Comparison of ENCODE assay signal across 11 mouse cellular contexts in the genomic region with DNA sequence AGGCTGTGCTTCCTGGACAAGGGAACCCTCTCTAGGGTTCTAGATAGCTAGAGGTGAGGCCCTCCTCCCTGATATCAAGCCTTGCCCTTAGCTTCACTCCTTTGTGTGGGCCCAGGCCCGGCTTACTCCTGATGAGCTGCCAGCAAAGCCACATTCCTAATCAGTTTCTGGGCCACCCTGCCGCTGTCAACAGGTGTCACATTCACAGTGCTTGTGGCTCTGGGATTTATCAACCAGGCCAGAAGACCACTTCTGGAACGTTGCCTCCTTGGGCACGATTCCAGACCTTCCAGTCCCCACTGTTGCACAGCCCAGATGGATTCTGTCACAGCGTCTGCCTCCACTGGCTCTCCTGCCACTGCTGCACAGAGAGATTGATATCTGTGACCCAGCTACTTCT. TPM values are rescaled to one million over a fixed set of nuclear protein-coding genes. Genes with fewer than 3 reads are reported as not detected.
DNase-seq lines count a peak whose midpoint lies in the region; ATAC-seq and TF ChIP-seq lines count a peak whose summit lies in the region.
"Had no signal": no experiment of that assay in that cellular context is flagged by ENCODE, and none has a peak within 500 bp of the region (broad histone marks: within the 10 kb centered on the region; RNA-seq: fewer than 3 reads in every experiment).

No protein-coding gene starts in this region.

- H3K9ac ChIP-seq in kidney, postnatal 0 days (ENCODE audit: low read depth, low read length) = no peak overlapping the region
- H3K9ac ChIP-seq in heart, embryonic 15.5 days = no peak overlapping the region
- H3K9ac ChIP-seq: liver, embryonic 13.5 days had no signal

- peak; percentile 24 for DNase-seq in kidney, postnatal 0 days (ENCODE audit: low spot score)
- DNase-seq in kidney, postnatal 25 days = no peak
- peak; percentile 67 for DNase-seq in lung, postnatal 14 days
- DNase-seq in c-Kit-positive CD71-positive TER-119-positive erythroid progenitor cells, embryonic 14.5 days (ENCODE audit: low spot score) = no peak
- DNase-seq in ovary, postnatal 14 days (ENCODE audit: low spot score) = no peak
- DNase-seq: adrenal gland, adult 2 months; kidney, adult 18-20 months; liver, embryonic 13.5 days had no signal

- ATAC-seq in kidney, postnatal 0 days (replicated peaks; ENCODE audit: low FRiP score, low read depth) = no peak
- ATAC-seq in common myeloid progenitor, adult 5-6 weeks (replicated peaks; ENCODE audit: low read depth, poor library complexity, severe bottlenecking) = peak; percentile 78
- peak; percentile 87 for ATAC-seq in heart, embryonic 15.5 days (replicated peaks; ENCODE audit: insufficient number of reproducible peaks, insufficient read depth, low FRiP score, low read depth)
- no peak; the same call in 1 of the 2 replicates for ATAC-seq in erythroblast, adult 5-6 weeks (replicated peaks; ENCODE audit: low FRiP score, poor library complexity, severe bottlenecking)

- no peak overlapping the region for H3K4me2 ChIP-seq in kidney, postnatal 0 days (ENCODE audit: low read length)
- H3K4me2 ChIP-seq in heart, embryonic 15.5 days = no peak overlapping the region
- H3K4me2 ChIP-seq: liver, embryonic 13.5 days had no signal

- H3K4me3 ChIP-seq in kidney, postnatal 0 days (replicated peaks; ENCODE audit: low read depth, low read length) = no peak overlapping the region
- no peak overlapping the region for H3K4me3 ChIP-seq in heart, embryonic 15.5 days
- H3K4me3 ChIP-seq: liver, embryonic 13.5 days had no signal

- no peak overlapping the region for H3K27ac ChIP-seq in kidney, postnatal 0 days
- H3K27ac ChIP-seq in heart, embryonic 15.5 days = peak overlapping the region; percentile 63
- H3K27ac ChIP-seq: liver, embryonic 13.5 days had no signal

- H3K4me1 ChIP-seq in kidney, postnatal 0 days (replicated peaks; ENCODE audit: insufficient read depth, low read length) = peaks cover 22% of the 10 kb centered on the region; the same call in 1 of the 2 replicates
- H3K4me1 ChIP-seq in heart, embryonic 15.5 days (replicated peaks) = peaks cover 51% of the 10 kb centered on the region

- 13% methylated on average over 5 of the region's 5 CpGs for WGBS in kidney, postnatal 0 days
- WGBS in heart, embryonic 15.5 days = 6% methylated on average over 5 of the region's 5 CpGs

- no peaks in the 10 kb centered on the region for H3K27me3 ChIP-seq in kidney, postnatal 0 days (ENCODE audit: insufficient read depth, low read length)
- 0 out of 2 replicates have a peak, but pooled peaks cover 8% of the 10 kb centered on the region for H3K27me3 ChIP-seq in heart, embryonic 15.5 days

- no peaks in the 10 kb centered on the region for H3K36me3 ChIP-seq in kidney, postnatal 0 days (ENCODE audit: insufficient read depth, low read length)
- no peaks in the 10 kb centered on the region for H3K36me3 ChIP-seq in heart, embryonic 15.5 days
- H3K36me3 ChIP-seq: liver, embryonic 13.5 days had no signal

- TF ChIP-seq CTCF in kidney, postnatal 0 days (IDR thresholded peaks at IDR 0.05; ENCODE audit: low read depth) = no peak

- H3K9me3 ChIP-seq in kidney, postnatal 0 days (replicated peaks; ENCODE audit: low read length) = no peaks in the 10 kb centered on the region
- H3K9me3 ChIP-seq in heart, embryonic 15.5 days (replicated peaks) = no peaks in the 10 kb centered on the region
- H3K9me3 ChIP-seq: liver, embryonic 13.5 days had no signal

RNA-seq across cellular contexts. Expression of gene Colq, which starts 30.3 kb away (rescaled TPM):
- polyA plus RNA-seq in kidney, postnatal 0 days (2015; fragmentation: Nextera tagmentation; extraction: Ambion mirVana) = 1.3 TPM in 2 replicates
- total RNA-seq in common myeloid progenitor, adult 5-6 weeks (2017) = not detected in 2 replicates
- polyA plus RNA-seq in heart, embryonic 15.5 days (2015; fragmentation: Nextera tagmentation; extraction: Ambion mirVana) = 11.1 and 13.5 TPM in 2 replicates
- total RNA-seq in erythroblast, adult 5-6 weeks (2015; ENCODE audit: low replicate concordance) = not detected in 2 replicates
- 0.42 TPM in 1 of 2 replicates, not detected in the other for total RNA-seq in erythroblast, adult 5-6 weeks (2017; ENCODE audit: low replicate concordance)
- total RNA-seq: adrenal gland, adult 2 months had no signal

Comparison
In these comparisons a context has a peak if more than half of its experiments do, and no peak if none do; other contexts are left out.
1. DNase-seq: peak in kidney, postnatal 0 days (single experiment) and lung, postnatal 14 days (single experiment); none in kidney, postnatal 25 days (0 of 2), c-Kit-positive CD71-positive TER-119-positive erythroid progenitor cells, embryonic 14.5 days (single experiment) and ovary, postnatal 14 days (single experiment).
2. ATAC-seq: peak in common myeloid progenitor, adult 5-6 weeks (single experiment) and heart, embryonic 15.5 days (single experiment); none in kidney, postnatal 0 days (single experiment) and erythroblast, adult 5-6 weeks (single experiment).